In the genomic region with DNA sequence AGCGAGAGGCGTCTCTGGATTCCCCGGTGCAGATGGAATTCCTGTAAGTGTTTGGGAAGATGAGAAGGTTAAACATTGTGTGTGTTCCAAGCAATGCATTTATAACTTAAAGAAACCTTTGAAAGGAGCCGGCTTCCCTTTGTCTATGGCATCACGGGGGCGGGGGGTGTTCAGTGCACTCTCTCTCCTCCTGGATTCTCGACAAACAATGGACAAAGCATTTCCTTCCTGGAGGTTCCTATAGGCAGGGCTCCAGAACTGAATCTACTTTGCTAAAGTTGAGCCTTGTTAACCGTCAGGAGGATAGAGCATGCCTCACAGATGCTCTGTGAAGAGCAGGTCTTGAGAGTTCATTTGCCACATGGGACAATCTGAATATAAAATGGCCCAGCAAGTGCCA, we compare ENCODE assay signal across 10 mouse cellular contexts.
DNase-seq lines count a peak whose midpoint lies in the region; ATAC-seq and TF ChIP-seq lines count a peak whose summit lies in the region.
"Had no signal": no experiment of that assay in that cellular context is flagged by ENCODE, and none has a peak within 500 bp of the region (broad histone marks: within the 10 kb centered on the region; RNA-seq: fewer than 3 reads in every experiment).

No protein-coding gene starts in this region.

- no peaks in the 10 kb centered on the region for H3K27me3 ChIP-seq in hindbrain, embryonic 13.5 days
- H3K27me3 ChIP-seq in hindbrain, postnatal 0 days (ENCODE audit: insufficient read depth, low read length) = no peaks in the 10 kb centered on the region
- H3K27me3 ChIP-seq in limb, embryonic 10.5 days (ENCODE audit: low read depth, poor library complexity, severe bottlenecking) = no peaks in the 10 kb centered on the region

- H3K4me2 ChIP-seq in hindbrain, embryonic 13.5 days = no peak overlapping the region
- H3K4me2 ChIP-seq in hindbrain, postnatal 0 days (ENCODE audit: low read depth, low read length) = no peak overlapping the region

- 13% methylated on average over 8 of the region's 8 CpGs for WGBS in hindbrain, embryonic 13.5 days
- WGBS in hindbrain, postnatal 0 days = 36% methylated on average over 8 of the region's 8 CpGs
- WGBS in limb, embryonic 10.5 days = 84% methylated on average over 8 of the region's 8 CpGs

- H3K4me3 ChIP-seq in hindbrain, embryonic 13.5 days = no peak overlapping the region
- H3K4me3 ChIP-seq in hindbrain, postnatal 0 days (ENCODE audit: low read length) = no peak overlapping the region
- H3K4me3 ChIP-seq in limb, embryonic 10.5 days = no peak overlapping the region

- 0 out of 2 replicates have a peak, but pooled peaks cover 5% of the 10 kb centered on the region for H3K4me1 ChIP-seq in hindbrain, embryonic 13.5 days (replicated peaks)
- no peaks in the 10 kb centered on the region for H3K4me1 ChIP-seq in hindbrain, postnatal 0 days (ENCODE audit: insufficient read depth, low read length)
- H3K4me1 ChIP-seq in limb, embryonic 10.5 days = peaks cover 15% of the 10 kb centered on the region; the same call in 1 of the 2 replicates

- H3K9me3 ChIP-seq in hindbrain, embryonic 13.5 days = no peaks in the 10 kb centered on the region
- no peaks in the 10 kb centered on the region for H3K9me3 ChIP-seq in hindbrain, postnatal 0 days (ENCODE audit: low read length)
- no peaks in the 10 kb centered on the region for H3K9me3 ChIP-seq in limb, embryonic 10.5 days (replicated peaks)

- no peak overlapping the region for H3K9ac ChIP-seq in hindbrain, embryonic 13.5 days
- H3K9ac ChIP-seq in hindbrain, postnatal 0 days (replicated peaks; ENCODE audit: low read length) = no peak overlapping the region

- DNase-seq in hindbrain, postnatal 0 days (ENCODE audit: low spot score) = no peak
- DNase-seq in 3T3-L1 (ENCODE audit: low read depth, low spot score) (peak; percentile 49), R1 (ENCODE audit: low read depth, low spot score) (peak; percentile 46)
- DNase-seq in limb, embryonic 10.5 days (ENCODE audit: low spot score) = no peak
- no peak for DNase-seq in urinary bladder, postnatal 10 days (ENCODE audit: low spot score)
- DNase-seq in right cerebral cortex, adult 2 months (ENCODE audit: low spot score in 2 of 2) = no peak
- DNase-seq: cerebellum, adult 11 months; embryo, embryonic 11 days; layer of hippocampus, adult 9-11 months had no signal

- no peak for ATAC-seq in hindbrain, embryonic 13.5 days (ENCODE audit: low FRiP score)
- no peak for ATAC-seq in hindbrain, postnatal 0 days

- H3K36me3 ChIP-seq in hindbrain, embryonic 13.5 days = no peaks in the 10 kb centered on the region
- no peaks in the 10 kb centered on the region for H3K36me3 ChIP-seq in hindbrain, postnatal 0 days (ENCODE audit: insufficient read depth, low read length)
- H3K36me3 ChIP-seq in limb, embryonic 10.5 days = peaks cover 48% of the 10 kb centered on the region

- TF ChIP-seq CTCF in hindbrain, postnatal 0 days (IDR thresholded peaks at IDR 0.05; ENCODE audit: low read depth) = no peak

- 0 out of 2 replicates have a peak overlapping the region, but pooled peaks have one; percentile 35 for H3K27ac ChIP-seq in hindbrain, embryonic 13.5 days
- H3K27ac ChIP-seq in hindbrain, postnatal 0 days = no peak overlapping the region
- H3K27ac ChIP-seq in limb, embryonic 10.5 days = peak overlapping the region; percentile 54

Comparison
In these comparisons a context has a peak if more than half of its experiments do, and no peak if none do; other contexts are left out.
1. DNase-seq: peak in 3T3-L1 (single experiment) and R1 (single experiment); none in hindbrain, postnatal 0 days (single experiment), limb, embryonic 10.5 days (single experiment), urinary bladder, postnatal 10 days (single experiment) and right cerebral cortex, adult 2 months (0 of 2).